Mouse (Mus musculus): Measurements from ENCODE around the gene Ankrd55. TPM values are rescaled to one million over a fixed set of nuclear protein-coding genes. Genes with fewer than 3 reads are reported as not detected.

Ankrd55 gene
- polyA plus RNA-seq, 1 experiment from 2014 or later = 10.1 TPM

DNA sequence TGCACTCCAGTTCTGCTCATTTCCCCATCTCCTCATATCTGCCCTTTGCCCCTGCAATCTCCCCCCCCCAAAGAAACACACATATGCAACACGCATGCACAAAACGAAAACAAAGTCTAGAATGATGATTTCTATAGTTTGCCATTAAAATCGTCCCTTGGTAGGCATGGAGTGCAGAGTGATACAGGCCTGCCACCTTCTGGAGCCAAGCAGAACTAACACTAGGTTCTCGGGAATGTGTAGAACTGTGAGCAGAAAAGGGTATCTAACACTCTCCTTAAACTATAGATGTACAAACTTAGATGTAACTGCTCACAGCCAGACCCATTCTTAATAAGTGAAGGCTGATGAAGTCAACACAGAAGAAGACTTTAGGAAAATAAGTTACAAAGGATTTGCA, 23.6 kb upstream of the Ankrd55 start:
- peak; percentile 58; the same call in 1 of the 2 replicates for ATAC-seq (ENCODE audit: low FRiP score, low read depth)
- 20% methylated on average over 4 of the region's 4 CpGs for WGBS
- no peak overlapping the region for H3K4me2 ChIP-seq
- no peak overlapping the region for H3K4me3 ChIP-seq
- H3K36me3 ChIP-seq = no peaks in the 10 kb centered on the region
- no peaks in the 10 kb centered on the region for H3K27me3 ChIP-seq
- H3K9me3 ChIP-seq = no peaks in the 10 kb centered on the region
- no peak overlapping the region for H3K9ac ChIP-seq
- H3K4me1 ChIP-seq (replicated peaks) = 0 out of 2 replicates have a peak, but pooled peaks cover 2% of the 10 kb centered on the region
- no peak overlapping the region for H3K27ac ChIP-seq (replicated peaks)

DNA sequence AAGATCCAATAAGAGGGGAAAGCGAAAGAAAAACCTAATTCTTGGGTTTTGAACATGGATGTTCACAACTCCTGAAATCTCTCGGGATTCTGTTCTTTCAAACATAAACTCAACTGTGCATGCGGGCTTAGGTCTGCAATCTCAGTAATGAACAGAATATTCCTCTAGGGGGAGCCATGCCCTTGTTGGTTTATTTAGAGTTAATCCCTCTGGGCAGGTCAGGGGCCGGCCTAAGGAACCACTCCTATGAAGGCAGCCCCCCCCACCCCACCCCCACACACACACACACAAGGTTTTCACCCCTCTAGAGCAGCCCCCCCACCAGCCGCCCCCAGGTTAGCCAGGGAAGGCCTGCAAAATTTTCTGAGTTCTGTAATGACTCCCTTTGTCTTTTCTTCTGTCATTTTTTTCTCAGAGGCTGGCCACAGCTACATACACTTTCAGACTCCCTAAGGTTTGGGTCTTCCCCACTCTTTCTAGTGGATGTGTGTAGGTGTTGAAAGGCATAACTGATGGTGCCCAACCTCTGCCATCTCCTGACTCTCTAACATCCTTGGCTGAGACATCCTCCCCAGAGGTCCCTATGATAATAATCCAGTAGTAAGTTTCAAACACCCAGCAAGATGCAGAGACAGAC, 16.2 kb upstream of the Ankrd55 start:
- Histone ChIP-seq H3K27ac (replicated peaks) (no peak overlapping the region), H3K36me3 (no peaks in the 10 kb centered on the region), H3K9ac (no peak overlapping the region), H3K27me3 (no peaks in the 10 kb centered on the region), H3K4me2 (no peak overlapping the region), H3K4me3 (no peak overlapping the region), H3K9me3 (no peaks in the 10 kb centered on the region), H3K4me1 (replicated peaks) (no peaks in the 10 kb centered on the region)
- 0 out of 2 replicates have a peak, but pooled peaks have one; percentile 27 for ATAC-seq (ENCODE audit: low FRiP score, low read depth)
- 18% methylated on average over 5 of the region's 5 CpGs for WGBS

DNA sequence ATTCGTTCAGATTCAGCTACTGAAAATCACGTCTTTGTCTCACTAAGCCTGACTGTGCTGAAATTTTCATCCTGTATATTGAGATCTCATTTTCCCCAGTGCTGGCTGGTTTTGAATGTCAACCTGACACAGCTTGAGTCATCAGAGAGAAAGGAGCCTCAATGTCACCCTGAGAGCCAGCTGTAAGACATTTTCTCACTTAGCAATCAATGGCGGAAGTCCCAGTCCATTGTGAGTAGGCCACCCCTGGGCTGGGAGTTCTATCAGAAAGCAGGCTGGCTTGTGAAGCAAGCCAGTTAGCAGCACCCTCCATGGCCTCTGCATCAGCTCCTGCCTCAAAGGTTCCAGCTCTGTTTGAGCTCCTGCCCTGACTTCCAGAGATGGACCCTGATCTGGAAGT, 13.6 kb upstream of the Ankrd55 start:
- no peaks in the 10 kb centered on the region for H3K36me3 ChIP-seq
- no peak overlapping the region for H3K9ac ChIP-seq
- no peaks in the 10 kb centered on the region for H3K27me3 ChIP-seq
- no peaks in the 10 kb centered on the region for H3K4me1 ChIP-seq (replicated peaks)
- no peak overlapping the region for H3K27ac ChIP-seq (replicated peaks)
- 80% methylated on average over 3 of the region's 3 CpGs for WGBS
- H3K4me3 ChIP-seq = no peak overlapping the region
- no peak for ATAC-seq (ENCODE audit: low FRiP score, low read depth)
- no peaks in the 10 kb centered on the region for H3K9me3 ChIP-seq
- no peak overlapping the region for H3K4me2 ChIP-seq

- WGBS = 91% methylated on average over 8 of the region's 8 CpGs
- no peaks in the 10 kb centered on the region for H3K36me3 ChIP-seq
- H3K27ac ChIP-seq (replicated peaks) = no peak overlapping the region
- H3K27me3 ChIP-seq = no peaks in the 10 kb centered on the region
- no peak for ATAC-seq (ENCODE audit: low FRiP score, low read depth)
- no peak overlapping the region for H3K4me3 ChIP-seq
- no peaks in the 10 kb centered on the region for H3K9me3 ChIP-seq
- no peak overlapping the region for H3K9ac ChIP-seq
- no peak overlapping the region for H3K4me2 ChIP-seq
- H3K4me1 ChIP-seq (replicated peaks) = no peaks in the 10 kb centered on the region
Observed at GRCm38 (mm10) chr13:112275951-112276350, 12.3 kb upstream of the Ankrd55 start.

DNA sequence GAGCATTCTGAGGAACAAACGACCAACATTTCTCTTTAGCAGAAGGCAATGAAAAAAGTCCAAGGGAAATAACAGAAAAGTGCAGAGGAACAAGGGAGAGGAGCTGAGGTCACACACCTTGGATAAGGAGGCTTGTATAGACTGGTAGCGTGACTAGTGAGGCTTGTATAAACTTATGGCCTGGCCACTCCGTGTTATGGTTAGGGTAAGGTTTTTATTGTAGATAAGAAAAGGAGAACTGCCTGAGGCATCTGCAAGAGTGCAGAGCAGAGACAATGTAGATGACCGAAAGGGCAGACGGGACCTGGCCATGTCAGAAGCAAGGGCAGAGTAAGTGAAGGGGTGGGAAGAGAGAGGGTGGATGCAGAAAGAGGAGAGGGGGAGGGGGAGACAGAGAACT, 10.7 kb upstream of the Ankrd55 start:
- no peaks in the 10 kb centered on the region for H3K4me1 ChIP-seq (replicated peaks)
- H3K27ac ChIP-seq (replicated peaks) = no peak overlapping the region
- H3K9ac ChIP-seq = no peak overlapping the region
- H3K27me3 ChIP-seq = no peaks in the 10 kb centered on the region
- no peak for ATAC-seq (ENCODE audit: low FRiP score, low read depth)
- WGBS = 89% methylated on average over 5 of the region's 5 CpGs
- no peaks in the 10 kb centered on the region for H3K9me3 ChIP-seq
- H3K36me3 ChIP-seq = no peaks in the 10 kb centered on the region
- H3K4me3 ChIP-seq = no peak overlapping the region
- H3K4me2 ChIP-seq = no peak overlapping the region

DNA sequence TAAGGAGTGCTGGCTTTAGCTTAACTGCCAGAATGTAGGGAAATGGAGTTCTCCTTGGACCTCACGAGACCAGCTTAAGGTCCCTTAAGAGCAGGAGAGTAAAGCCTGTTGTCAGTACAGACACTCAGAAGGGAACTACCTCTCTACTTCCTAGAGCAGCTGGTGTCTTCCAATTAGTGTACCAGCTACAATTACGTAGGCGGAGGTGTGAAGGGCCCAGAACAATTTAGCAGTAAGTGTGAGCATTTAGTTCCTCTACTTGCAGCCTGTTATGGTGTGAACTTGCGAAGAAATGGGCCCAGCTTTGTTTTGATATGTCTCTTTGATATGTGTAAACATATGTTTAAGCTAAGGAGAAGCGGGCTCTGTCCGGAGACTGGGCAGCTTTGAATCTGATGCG, 10.0 kb upstream of the Ankrd55 start:
- H3K36me3 ChIP-seq = no peaks in the 10 kb centered on the region
- H3K27ac ChIP-seq (replicated peaks) = no peak overlapping the region
- no peak overlapping the region for H3K9ac ChIP-seq
- H3K4me2 ChIP-seq = no peak overlapping the region
- no peak overlapping the region for H3K4me3 ChIP-seq
- 84% methylated on average over 7 of the region's 7 CpGs for WGBS
- ATAC-seq (ENCODE audit: low FRiP score, low read depth) = no peak
- H3K9me3 ChIP-seq = no peaks in the 10 kb centered on the region
- no peaks in the 10 kb centered on the region for H3K4me1 ChIP-seq (replicated peaks)
- no peaks in the 10 kb centered on the region for H3K27me3 ChIP-seq

DNA sequence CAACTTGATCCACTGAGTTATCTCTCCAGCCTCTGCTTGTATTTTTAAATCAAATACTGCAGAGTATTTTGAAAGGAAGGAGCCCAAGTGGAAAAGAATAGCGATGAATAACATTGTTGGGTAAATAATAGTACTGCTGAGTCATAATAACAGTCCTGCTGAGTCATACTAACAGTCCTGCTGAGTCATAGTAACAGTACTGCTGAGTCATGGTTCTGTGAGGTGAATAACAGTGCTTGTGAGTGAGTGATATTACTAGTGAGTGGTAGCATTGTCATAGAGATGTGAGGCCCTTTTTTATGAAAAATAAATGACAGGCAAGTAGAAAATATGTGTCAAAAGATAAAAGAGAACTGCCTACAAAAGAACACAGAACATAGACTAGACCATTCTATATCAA, 1.1 kb upstream of the Ankrd55 start:
- Histone ChIP-seq H3K4me2 (no peak overlapping the region), H3K27ac (replicated peaks) (no peak overlapping the region), H3K9me3 (no peaks in the 10 kb centered on the region), H3K4me1 (replicated peaks) (peaks cover 16% of the 10 kb centered on the region), H3K36me3 (no peaks in the 10 kb centered on the region), H3K27me3 (no peaks in the 10 kb centered on the region), H3K9ac (no peak overlapping the region), H3K4me3 (no peak overlapping the region)
- 76% methylated on average over 1 of the region's 1 CpGs for WGBS
- ATAC-seq (ENCODE audit: low FRiP score, low read depth) = no peak

DNA sequence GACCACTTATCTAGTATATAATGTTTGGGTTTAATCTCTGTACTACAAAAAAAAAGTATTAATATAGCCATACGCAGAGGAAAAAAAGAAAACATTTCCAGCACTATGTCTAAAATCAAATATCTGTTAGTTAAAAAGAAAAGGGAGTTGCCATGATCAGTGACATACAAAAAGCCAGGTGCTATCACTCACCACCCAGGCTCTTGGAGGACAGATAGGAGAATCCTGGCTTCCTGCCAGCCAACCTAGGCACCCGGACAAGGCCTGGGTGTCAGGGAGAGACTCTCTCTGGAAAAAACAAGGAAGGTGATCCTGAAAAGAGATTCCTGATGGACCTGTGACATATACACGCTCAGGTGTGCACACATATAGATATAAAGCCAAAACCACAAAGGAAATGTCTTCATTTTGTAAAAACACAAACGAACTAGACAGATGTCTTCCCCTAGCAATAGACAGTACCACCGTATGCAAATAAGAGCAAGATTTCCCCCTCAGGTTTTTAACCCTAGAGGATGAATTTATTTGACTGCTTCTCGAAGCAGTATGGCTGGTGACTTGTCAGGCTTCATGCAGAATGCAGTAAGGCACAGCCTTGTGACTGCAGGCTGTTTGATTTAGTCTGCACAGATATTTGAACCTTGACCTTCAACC, 553 bp upstream of the Ankrd55 start:
- Histone ChIP-seq H3K4me1 (replicated peaks) (peaks cover 16% of the 10 kb centered on the region), H3K9me3 (no peaks in the 10 kb centered on the region), H3K27me3 (no peaks in the 10 kb centered on the region), H3K27ac (replicated peaks) (peak overlapping the region; percentile 85), H3K4me2 (peak overlapping the region; percentile 57), H3K4me3 (peak overlapping the region; percentile 39), H3K36me3 (no peaks in the 10 kb centered on the region), H3K9ac (0 out of 2 replicates have a peak overlapping the region, but pooled peaks have one; percentile 49)
- ATAC-seq (ENCODE audit: low FRiP score, low read depth) = peak; percentile 55; the same call in 1 of the 2 replicates
- WGBS = 49% methylated on average over 6 of the region's 6 CpGs

DNA sequence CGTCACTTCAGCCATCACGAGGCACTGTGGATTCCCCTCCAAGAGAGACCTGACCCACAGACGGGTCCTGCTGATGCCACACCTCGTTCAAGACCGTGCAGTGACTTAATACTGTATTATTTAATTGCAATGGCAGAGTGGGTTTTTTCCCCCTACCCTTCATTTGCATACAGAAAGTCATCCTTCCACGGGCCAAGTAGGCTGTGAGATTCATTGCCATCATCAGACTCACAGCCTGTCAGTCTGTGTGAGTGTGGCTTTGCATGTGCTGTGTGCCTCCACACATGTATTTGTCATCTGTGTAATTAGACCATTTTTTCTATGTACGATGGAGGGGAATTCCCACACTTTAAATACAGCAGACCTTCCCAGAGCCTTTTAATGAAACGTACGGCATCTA, 1.1 kb downstream of the Ankrd55 start:
- 0 out of 2 replicates have a peak, but pooled peaks have one; percentile 29 for ATAC-seq (ENCODE audit: low FRiP score, low read depth)
- peak overlapping the region; percentile 57 for H3K4me2 ChIP-seq
- H3K4me3 ChIP-seq = peak overlapping the region; percentile 39
- WGBS = 62% methylated on average over 9 of the region's 9 CpGs
- H3K9me3 ChIP-seq = no peaks in the 10 kb centered on the region
- peak overlapping the region; percentile 28; the same call in 1 of the 2 replicates for H3K9ac ChIP-seq
- H3K4me1 ChIP-seq (replicated peaks) = peaks cover 16% of the 10 kb centered on the region
- H3K36me3 ChIP-seq = no peaks in the 10 kb centered on the region
- no peaks in the 10 kb centered on the region for H3K27me3 ChIP-seq
- peak overlapping the region; percentile 85 for H3K27ac ChIP-seq (replicated peaks)

DNA sequence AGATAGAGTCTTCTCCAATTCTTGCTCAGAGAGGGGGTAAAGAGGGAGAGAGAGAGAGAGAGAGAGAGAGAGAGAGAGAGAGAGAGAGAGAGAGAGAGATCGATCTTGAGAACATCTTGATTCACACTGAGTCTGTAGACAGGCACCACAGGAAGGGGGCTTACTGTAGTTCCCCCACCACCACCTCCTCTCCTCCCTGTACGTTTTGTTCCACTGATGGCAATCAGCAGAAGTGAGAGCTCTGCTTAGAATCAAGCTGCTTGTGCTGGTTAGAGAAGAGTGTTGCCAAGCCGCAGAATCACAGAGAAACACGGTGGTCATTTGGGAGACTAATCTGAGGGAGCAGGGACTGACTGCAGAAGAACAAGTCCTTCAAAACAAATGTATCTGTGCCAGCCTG, 1.7 kb downstream of the Ankrd55 start:
- ATAC-seq (ENCODE audit: low FRiP score, low read depth) = no peak
- Histone ChIP-seq H3K9me3 (no peaks in the 10 kb centered on the region), H3K4me3 (peak overlapping the region; percentile 39), H3K36me3 (no peaks in the 10 kb centered on the region), H3K4me2 (peak overlapping the region; percentile 57), H3K27me3 (no peaks in the 10 kb centered on the region), H3K9ac (peak overlapping the region; percentile 28; the same call in 1 of the 2 replicates), H3K4me1 (replicated peaks) (peaks cover 16% of the 10 kb centered on the region), H3K27ac (replicated peaks) (peak overlapping the region; percentile 85)
- 43% methylated on average over 4 of the region's 4 CpGs for WGBS

GRCm38 (mm10) chr13:112292489-112292888, 4.2 kb downstream of the Ankrd55 start:
- no peak for ATAC-seq (ENCODE audit: low FRiP score, low read depth)
- Histone ChIP-seq H3K4me1 (replicated peaks) (peaks cover 16% of the 10 kb centered on the region), H3K27me3 (no peaks in the 10 kb centered on the region), H3K36me3 (no peaks in the 10 kb centered on the region), H3K4me3 (no peak overlapping the region), H3K9ac (no peak overlapping the region), H3K9me3 (no peaks in the 10 kb centered on the region), H3K27ac (replicated peaks) (no peak overlapping the region), H3K4me2 (no peak overlapping the region)
- WGBS = 58% methylated on average over 4 of the region's 4 CpGs

GRCm38 (mm10) chr13:112293092-112293491, 4.8 kb downstream of the Ankrd55 start:
- Histone ChIP-seq H3K4me3 (no peak overlapping the region), H3K27me3 (no peaks in the 10 kb centered on the region), H3K36me3 (no peaks in the 10 kb centered on the region), H3K27ac (replicated peaks) (no peak overlapping the region), H3K9me3 (no peaks in the 10 kb centered on the region), H3K9ac (no peak overlapping the region), H3K4me2 (no peak overlapping the region), H3K4me1 (replicated peaks) (peaks cover 10% of the 10 kb centered on the region)
- no peak for ATAC-seq (ENCODE audit: low FRiP score, low read depth)
- 97% methylated on average over 6 of the region's 6 CpGs for WGBS
